Mouse (Mus musculus) activated CD4-positive, CD25-positive, alpha-beta regulatory T cell, adult 4 months (primary cell): ENCODE measurements around the gene Gm42421. TPM values are rescaled to one million over a fixed set of nuclear protein-coding genes. Genes with fewer than 3 reads are reported as not detected.

Experiments used
- ATAC-seq: one replicate; pipeline ENCODE4 v1.8.0; 2017
- polyA plus RNA-seq, 2 experiments: library from polyadenylated mRNA; unstranded; fragments of 100-300 nt; shearing (Covaris generic); gene quantifications; one replicate each; pipeline ENCODE4 v1.2.1; 2017

Gm42421 gene
- polyA plus RNA-seq, 2 experiments from 2014 or later: 2.7 TPM; not detected in 1

DNA sequence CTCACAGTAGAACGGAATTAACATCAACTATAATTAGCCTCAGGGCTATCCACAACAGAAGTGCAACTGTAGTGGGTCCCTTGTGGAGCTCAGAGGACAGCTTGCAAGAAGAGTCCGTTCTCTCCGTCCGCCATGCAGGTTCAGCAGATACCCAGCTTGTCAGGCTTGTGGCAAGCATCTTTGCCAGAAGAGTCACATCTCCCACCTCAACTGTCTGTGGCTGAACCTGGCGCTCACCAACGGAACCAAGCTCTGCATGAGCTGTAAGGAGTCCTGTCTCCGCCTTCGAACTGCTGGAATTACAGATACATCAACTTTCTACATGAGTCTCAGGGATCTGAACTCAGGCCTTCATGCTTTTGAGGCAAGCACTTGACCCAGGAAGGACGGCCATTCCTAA is 8.2 kb downstream of the Gm42421 start:
- ATAC-seq: no peak

DNA sequence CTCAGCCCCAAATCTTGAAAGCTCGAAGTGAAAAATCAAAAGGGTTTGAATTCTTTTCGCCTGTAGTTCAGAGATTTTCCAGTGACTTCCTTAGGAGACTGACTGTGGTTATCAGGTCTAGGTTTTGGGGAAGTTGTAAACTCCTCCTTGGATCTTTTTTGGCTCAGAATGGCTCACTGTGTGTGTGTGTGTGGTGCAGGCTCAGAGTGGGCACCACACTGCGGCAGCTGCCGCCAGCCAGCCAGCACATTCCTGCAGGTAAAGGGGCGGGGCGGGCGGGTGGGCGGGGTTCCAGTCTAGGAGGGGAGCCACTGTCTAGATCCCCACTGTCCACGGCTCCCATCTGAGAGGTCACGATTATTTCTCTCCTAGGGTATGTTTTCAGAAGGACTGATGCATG is 13.6 kb downstream of the Gm42421 start:
- no peak for ATAC-seq

DNA sequence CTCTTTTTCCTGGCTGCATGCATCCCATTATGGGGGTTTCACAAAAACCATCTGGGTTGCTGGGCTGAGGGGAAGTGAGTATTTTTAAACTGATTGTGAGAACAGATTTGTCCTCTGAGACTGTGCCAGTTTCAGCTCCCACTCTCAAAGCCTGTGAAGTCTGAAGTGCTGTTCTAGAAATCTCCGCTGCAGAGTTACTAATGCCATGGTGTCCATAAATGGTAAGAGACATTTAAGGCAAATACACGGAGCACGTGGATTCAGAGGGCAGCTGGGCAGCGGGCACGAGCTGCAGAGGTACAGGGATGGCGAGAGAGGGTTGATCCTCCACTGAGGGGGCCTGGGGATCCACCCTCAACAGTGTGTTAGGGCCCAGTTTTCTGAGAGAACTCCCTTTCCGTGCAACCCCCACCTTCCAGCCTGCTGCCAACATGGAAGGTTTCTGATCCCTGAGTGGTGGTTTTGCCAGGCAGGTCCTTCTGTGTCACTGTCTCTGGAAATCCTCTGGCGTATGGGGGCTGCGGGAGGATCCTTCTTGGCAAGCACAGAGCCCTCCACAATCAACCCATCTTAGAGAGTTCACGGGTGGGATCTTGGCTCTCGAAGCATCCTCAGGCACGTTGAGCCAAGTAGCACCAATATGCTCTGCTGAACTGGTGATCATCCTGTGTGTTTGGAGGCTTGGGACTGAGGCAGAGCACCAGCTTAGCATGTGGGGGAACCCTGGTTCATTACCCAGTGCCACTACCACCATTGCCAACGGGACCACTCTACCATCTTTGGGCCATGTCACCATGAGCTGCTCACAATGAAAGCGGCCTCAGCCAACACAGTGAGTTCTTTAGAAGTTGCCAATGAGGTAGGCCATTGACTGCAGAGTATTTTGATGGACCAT is 15.5 kb downstream of the Gm42421 start:
- no peak for ATAC-seq

DNA sequence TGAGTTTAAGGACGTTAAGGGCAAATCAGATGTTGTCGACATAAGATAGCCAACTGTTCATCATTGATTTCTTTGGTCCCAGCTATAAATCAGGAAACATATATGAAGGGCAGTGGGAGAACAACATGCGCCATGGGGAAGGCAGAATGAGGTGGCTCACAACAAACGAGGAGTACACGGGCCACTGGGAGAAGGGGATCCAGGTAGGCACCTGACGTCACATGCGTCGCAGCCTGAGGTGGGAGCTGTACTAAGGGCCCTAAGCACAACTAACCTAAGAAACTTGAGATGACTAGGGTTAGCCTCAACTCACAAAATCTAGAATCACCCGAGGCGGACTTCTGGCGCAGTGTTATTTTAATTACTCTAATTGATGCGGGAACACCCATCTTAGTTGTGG is 20.4 kb downstream of the Gm42421 start:
- no peak for ATAC-seq

GRCm38 (mm10) chr5:143950016-143950415 is 22.0 kb downstream of the Gm42421 start:
- ATAC-seq: no peak

DNA sequence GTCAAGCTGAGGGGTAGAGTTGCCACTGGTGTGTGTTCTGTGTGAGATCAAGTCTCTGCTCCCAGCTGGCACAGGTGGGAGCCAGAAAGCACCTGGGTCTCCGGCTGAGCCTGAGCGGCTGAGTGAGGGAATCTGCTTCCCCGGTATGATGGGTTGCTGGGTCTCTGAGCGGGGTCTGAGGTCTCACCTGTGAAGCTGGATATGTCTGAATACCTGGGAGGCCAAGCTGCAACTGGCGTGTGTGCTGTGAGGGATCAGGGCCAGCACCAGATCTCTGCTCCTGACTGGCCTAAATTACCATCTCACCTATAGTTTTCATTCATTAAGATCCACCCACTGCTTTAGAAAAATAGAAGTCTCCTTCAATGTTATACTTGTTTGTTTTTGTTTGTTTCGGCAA is 29.1 kb downstream of the Gm42421 start:
- no peak for ATAC-seq

GRCm38 (mm10) chr5:143959551-143959950 is 31.6 kb downstream of the Gm42421 start:
- ATAC-seq: no peak

GRCm38 (mm10) chr5:143961176-143961575 is 33.2 kb downstream of the Gm42421 start:
- ATAC-seq: no peak

- ATAC-seq: no peak
Measured at GRCm38 (mm10) chr5:143965586-143966345, 37.8 kb downstream of the Gm42421 start.

DNA sequence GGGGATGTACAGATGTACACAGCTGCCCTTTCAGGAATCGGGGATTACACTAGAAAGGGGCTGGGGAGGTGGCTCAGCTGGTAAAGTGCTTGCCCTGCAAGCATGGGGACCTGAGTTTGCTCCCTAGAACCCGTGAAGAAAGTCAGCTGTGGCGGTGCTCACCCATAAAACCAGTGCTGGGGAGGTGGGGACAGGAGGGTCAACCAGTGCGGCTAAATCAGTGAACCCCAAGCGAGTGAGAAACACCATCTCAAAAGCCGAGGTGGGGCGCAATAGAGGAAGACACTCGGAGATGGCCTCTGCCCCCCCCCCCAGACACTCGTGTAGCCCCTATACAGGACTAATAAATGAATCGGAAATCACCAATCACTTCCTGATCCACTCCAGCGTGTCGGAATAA is 38.7 kb downstream of the Gm42421 start:
- ATAC-seq: no peak

DNA sequence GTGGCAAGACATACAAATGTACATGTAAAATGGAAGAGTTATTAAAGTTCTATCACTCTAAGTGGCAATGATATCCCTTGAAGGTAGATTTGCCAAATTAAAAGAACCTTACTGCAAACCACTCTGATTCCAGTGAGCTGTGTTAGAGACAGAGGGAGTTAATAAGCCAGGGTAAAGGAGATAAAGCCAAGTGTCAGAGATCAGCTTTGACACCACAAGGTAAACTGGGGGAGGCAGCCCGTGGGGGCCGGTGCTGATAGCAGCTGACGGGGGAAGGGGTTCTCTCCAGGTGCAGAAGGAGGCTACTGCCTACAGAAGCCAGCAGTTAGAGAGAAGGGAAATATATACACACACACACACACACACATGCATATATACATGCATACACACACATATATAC is 44.7 kb downstream of the Gm42421 start:
- no peak for ATAC-seq

DNA sequence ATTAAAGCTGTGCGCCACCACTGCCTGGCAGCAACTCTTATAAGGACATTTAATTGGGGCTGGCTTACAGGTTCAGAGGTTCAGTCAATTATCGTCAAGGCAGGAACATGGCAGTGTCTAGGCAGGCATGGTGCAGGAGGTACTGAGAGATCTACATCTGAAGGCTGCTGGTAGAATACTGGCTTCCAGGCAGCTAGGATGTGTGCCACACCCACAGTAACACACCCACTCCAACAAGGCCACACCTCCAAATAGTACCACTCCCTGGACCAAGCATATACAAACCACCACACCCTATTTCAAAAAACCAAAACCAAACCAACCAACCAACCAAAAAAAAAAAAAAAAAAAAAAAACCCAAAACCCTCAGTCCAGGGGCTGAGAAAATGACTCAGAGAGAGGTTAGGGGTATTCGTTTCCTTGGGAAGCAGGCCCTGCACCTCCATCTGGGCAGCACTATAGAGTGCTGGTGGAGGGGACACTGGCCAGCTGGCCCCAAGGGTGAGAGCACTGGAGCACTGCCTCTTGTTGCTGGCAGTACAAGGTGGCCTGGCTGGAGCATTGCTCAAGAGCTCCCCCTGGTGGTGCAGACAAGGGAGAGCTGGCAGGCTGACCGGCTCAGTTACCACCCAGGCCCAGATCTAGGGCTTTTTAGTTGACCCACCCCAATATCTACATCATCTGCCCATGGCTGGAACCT is 47.1 kb downstream of the Gm42421 start:
- no peak for ATAC-seq

DNA sequence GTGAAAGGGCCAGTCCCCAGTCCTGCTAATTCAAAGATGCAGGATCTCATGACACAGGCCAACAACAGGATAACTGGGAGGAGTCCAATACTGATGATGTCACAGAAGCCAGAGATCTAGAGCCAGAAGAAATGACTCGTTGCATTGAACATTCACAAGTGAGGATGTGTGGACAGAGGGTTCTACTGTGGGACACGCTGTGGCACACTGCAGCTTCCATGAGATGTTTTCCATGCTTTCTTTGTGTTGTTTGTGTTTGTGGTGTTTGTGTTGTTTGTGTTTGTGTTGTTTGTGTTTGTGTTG is 47.6 kb downstream of the Gm42421 start:
- ATAC-seq: no peak

- no peak for ATAC-seq
Measured at GRCm38 (mm10) chr5:143976232-143976631, 48.3 kb downstream of the Gm42421 start.

- no peak for ATAC-seq
Measured at GRCm38 (mm10) chr5:143976726-143977431, 48.9 kb downstream of the Gm42421 start.

DNA sequence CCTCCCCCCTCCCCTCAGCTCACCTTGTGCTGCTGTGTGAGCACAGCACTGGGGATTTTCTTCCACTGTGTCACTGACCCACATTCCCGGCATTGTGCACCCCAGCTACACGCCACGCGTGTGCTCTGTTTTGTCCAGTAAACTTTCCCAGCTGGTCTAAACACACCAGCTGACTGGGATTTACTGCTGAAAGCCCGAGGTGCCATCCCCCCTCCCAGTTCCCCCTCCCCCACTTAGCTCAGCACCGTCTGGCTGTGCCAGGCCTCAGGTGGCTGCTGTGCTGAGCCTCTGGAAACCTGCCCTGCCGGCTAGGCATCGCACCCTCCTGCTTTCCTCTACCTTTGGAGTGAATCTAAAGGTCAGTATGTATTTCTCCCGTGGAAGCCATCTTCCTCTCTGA is 52.9 kb downstream of the Gm42421 start:
- ATAC-seq: no peak

GRCm38 (mm10) chr5:143982361-143982760 is 54.4 kb downstream of the Gm42421 start:
- ATAC-seq: no peak

DNA sequence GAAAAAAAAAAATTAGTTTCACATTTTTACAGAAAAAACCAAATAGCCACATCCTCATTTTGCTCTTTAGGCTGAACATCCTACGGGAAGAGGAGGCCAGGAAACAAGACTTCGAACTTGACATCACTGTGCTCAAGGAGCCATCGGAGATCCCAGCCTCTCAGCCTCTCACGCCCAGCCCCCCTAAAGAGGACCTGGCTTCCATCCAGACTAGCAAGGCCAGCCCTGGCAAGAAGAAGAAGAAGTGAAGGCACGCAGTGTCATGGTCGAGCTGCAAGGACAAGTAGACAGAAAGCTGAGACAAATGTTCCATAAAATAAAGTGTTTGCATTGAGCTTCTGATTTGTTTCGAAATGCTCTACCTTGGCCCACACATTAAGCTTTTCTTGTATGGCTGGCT is 57.4 kb downstream of the Gm42421 start:
- ATAC-seq: no peak
